Mouse (Mus musculus) hindlimb bud, embryonic 11.5 days (tissue): ENCODE data around the gene Kcnmb2.

ENCODE experiments used
- DNase-seq: peaks from one replicate; pipeline ENCODE4 v3.0.0-alpha.2; 2012; ENCODE audit warnings: low read depth, low spot score; ENCODE audit errors: extremely low spot score

Kcnmb2 gene

DNA sequence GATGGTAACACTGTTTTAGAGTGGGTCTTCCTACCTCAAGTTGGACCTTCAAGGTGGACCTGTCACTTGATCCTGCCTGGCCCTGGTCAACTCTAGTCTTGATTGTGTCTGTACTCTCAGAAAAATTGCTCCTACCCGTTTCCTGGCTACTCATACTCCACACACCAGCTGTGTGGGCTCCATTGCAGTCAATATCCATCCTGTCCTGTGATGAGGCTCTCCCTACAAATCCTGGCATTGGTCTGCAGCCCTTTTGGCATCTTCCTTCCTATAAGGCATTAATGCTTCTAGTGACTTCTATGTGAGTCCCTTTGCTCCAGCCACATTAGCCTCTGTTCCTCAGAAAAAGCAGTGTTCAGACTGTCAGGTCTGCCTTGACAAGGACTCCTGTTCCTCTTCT, 228.4 kb downstream of the Kcnmb2 start:
- no peak for DNase-seq

DNA sequence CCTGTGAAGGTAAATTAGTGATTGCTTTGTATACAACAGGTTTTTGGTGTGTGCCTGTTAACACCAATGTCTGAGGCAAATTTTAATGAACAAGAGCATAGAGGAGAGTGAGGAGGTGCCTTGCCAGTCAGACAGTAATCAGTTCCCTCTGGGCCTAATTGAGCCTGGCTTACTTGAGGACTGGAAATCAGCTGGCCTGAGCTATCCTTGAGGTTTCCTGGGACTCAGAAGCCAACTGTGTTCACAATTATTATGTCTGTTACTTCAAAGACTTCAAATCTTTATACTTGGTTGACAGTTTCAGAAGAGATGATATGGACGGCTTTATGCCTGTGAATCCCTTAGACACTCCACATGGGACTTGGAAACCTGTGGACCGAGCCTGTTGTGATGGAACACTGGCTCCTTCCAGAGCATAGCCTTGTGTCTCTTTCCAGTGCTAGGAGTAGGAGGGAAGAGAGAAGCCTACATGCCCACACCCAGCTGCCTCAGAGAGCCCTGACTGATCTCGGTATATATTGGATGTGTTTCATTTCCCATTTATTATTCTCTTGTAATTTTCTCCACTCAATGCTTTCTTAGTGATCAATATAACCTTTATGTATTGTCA, 230.2 kb downstream of the Kcnmb2 start:
- no peak for DNase-seq

DNA sequence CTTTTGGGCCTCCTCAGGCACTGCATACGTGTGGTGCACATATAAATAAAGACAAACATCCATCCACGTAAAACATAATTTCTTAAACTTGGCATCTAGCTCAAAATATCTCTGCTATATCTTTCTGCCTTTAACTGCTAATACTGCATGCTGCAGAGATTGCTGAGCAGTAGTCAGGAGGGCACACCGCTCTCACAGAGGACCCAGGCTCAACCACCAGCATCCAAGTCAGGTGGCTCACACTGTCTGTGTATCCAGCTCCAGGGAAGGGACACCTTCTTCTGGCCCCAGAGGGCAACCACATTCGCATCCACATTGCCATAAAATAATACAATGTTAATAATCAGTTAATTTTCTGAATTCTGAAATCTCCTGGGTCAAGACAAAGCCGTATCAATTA, 241.9 kb downstream of the Kcnmb2 start:
- DNase-seq = no peak

DNA sequence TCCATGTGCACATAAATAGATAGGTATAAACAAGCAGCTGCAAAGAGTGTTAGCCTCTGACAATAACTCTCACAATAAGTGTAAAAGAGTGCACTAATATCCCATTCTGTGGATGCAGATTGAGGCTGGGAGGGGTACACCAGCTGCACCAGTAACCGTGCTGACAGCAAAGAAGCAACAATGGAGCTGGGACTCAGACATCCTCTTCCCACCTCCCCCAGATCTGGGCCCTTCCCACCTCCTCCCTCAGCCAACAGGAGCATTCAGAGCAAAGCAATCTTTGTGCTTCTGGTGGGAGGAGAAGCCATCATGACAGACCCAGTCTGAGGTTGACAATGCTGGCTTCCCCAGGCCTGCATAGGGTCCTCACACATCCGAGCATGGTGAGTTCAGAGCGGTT, 242.3 kb downstream of the Kcnmb2 start:
- DNase-seq = no peak

DNA sequence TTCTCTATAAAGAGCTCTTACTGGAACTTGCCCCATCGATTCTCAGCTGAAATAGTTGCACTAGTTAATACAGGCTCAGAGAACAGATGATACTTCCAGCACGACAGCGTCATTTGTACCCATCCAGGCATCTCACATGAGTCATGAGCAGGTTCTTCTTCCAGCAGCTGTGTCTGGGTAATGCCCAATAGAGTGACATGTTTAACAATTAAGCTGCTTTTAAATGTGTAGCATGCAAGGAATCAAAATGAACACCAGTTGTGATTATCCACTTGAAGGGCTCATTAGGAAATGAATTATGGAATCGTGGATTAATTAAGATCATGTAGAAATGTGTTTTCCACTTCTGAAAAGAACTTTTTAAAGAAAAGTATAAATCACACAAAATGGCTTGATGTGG, 245.4 kb downstream of the Kcnmb2 start:
- no peak for DNase-seq

DNA sequence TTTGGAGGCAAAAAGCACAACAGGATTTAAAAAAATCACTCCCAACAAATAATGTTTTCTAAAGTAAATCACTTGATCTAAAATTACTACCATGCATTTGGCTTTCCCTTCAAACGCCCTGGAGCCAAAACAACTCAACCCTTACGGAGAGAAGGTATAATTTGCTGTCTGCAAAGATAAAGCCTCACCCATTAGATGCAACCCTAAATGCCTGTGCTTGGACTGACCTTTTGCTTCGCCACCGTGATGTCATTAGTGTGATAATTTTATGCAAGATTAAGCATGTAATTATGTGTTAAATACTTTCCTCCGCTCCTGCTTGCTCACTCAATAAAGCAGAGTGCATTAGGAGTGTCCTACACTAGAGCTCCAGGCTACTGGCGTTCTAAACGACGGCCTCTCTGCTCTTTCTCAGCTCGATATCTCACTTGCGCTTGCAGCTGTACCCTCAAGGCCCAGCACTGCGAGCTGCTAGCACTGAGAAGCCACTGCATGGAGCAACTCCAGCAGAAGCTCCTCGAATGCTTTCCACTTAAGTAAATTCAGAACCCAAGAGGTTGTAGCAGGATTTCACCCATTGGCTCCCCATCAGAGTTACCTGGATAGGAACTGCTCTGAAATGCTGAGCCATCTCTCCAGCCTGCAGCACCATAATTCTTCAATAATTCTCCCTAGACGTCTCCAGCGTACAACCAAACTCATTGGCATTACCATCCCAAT, 247.7 kb downstream of the Kcnmb2 start:
- no peak for DNase-seq

DNA sequence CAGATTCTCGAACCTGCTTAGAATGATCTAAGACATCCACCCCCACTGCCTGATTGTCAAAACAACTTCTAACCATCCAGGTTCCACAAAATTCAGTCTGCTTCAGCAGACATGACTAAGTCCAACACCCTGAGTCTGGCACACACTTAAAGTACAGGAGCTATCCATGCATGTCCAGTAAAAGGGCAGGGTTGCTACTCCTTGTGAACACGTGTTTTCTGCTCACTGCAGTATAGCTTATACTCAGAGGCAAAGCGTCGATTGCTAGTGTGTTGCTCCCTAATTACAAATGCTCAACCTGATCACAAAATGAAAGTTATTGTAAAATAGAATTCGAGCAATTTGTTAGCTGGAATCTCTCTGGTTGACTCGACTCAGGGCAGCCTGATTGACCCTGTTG, 278.2 kb downstream of the Kcnmb2 start:
- DNase-seq = no peak

DNA sequence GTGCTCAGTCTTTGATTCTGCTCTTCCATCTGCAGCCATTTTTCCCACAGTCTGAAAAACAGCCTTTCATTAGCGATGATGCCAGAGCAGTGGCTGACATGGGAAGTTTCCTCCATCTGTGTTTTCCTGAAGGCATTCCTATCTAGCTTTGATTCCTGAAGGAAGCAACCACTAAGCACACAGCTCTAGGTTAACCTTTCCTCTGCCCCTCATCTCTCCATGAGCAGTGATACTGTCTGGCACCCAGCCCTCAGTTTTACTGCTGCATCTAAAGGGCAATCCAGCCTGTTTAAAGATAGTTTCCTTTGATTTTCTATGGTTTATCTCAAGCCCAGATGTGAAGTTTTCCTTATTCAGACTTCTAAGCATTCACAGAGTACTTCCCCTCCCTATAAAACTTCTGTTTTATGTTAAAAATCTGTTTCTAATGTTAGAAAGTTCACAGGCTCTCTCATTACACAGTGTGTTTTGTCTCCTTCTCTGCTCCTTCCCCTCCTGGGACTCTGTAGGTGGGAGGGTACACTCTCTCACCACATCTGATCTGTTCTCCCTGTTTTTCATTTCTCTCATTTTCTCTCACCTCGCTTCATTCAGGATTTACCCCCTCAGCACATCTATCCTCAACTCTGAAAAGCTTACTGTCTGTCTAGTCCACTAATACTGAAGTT, 283.7 kb downstream of the Kcnmb2 start:
- no peak for DNase-seq

DNA sequence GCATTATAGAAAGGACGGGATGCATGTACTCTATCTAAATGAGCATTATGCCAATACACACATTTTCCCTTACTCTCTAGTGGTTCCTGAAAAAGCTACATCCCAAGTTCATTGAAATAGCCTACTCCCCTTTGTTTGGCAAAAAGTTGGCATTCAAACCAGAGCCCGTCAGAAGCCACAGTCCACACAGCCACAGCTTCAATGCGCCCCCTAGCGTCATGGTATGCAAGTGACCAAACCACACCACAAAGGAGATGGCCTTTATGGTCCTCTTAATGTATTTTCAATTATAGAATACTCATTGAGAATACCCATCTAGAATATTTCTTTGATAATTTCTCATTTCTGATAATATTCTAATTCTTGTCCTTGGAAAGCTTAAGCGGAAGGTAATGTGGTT, 286.2 kb downstream of the Kcnmb2 start:
- DNase-seq = no peak

DNA sequence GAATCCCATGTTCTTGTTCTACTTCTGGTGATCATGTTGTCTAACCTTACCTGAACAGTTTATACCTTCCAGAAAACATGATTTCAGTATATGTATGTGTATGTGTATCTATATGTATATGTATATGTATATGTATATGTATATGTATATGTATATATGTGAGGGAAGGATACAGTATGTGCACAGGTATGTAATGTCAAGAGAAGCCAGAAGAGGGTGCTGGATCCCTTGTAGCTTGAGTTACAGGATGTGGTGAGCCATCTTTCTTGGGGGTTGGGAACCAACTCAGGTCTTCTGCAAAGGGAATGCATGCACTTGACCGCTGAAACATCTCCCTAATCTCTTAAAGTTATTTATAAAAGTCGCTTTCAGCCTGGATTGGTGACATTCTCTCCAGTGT, 286.6 kb downstream of the Kcnmb2 start:
- DNase-seq = no peak

DNA sequence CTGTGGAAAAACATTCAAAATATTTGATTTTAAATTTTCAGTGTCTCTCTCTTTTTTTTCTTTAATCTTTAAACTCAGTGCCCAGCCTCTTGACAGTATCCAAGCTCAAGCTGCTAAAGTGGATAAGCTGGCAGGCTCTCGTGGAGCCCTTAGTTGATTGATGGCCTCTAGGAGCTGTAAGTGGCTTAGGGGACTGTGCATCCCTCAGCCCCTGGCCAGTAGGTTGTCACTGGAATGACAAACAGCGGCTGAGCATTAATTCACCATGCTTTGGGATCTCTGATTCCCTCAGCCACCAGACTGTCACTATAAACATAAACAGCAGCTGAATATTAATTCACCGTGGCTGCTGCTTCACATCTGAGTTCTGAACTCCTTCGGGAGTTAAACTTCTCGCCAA, 287.6 kb downstream of the Kcnmb2 start:
- no peak for DNase-seq

DNA sequence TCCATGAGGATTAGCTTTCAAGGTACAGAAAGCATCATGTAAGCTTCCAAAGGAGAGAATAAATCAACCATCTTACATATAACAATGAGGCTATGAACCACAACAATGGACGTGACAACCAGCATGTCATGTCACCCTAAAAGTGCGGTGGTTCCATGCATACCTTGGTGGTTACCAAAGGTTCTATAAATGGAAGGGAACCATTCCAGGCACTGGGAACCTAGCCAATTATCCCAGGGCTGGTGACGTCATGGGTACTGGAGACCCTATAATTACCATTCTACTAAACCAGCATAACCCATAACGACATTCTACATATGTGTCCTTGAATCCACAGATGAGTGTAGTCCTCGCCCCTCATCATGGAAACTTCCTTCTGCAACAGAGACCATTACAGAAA, 291.7 kb downstream of the Kcnmb2 start:
- no peak for DNase-seq

DNA sequence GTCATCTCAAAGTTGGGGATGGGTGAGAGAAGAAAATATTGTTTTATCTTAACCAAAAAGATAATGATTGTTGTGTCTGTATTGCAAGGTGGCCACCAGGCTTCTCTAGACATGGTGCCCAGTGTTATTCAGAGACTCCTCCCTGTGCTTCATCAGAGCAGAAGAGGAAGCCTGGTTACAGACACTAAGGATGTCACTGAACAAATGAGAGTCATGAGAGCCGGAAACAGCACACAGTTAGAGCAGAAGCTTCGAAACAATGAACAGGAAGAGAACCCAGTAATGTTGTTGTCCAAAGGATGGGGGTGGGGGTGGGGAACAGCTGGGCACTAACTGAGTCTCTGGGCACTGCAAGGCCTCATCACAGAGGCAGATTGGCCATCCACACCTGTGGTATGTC, 324.4 kb downstream of the Kcnmb2 start:
- no peak for DNase-seq

DNA sequence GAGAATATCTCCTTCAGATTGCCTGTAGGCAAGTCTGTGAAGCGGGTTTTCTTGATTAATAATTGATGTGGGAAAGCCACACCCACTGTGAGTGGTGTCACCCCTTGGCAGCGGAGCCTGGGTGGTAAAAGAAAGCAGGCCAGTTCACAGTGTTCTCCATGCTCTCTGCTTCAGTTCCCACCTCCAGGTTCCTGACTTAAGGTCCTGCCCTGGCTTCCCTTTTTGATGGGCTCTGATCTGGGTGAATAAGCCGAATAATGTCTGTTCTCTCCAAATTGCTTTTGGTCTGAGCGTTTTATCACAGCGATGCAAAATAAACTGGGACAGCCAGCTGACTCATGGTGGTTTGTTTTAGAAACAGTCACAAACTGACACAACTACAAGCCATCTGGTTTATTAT, 334.5 kb downstream of the Kcnmb2 start:
- no peak for DNase-seq
